Mouse (Mus musculus): ENCODE results near the gene Higd1b. TPM values are rescaled to one million over a fixed set of nuclear protein-coding genes. Genes with fewer than 3 reads are reported as not detected.

Gene Higd1b
- not detected in 2 replicates for polyA plus RNA-seq (2012; ENCODE audit: insufficient read depth, insufficient read length, low replicate concordance, missing spikeins)

GRCm38 (mm10) chr11:102835549-102835948 is at the start of gene Higd1b:
Gene Higd1b, plus strand, starts transcription at chr11:102835849.
- Histone ChIP-seq H3K27ac (ENCODE audit: insufficient read depth, low read depth, low read length) (no peak within 1 kb of the TSS), H3K4me1 (ENCODE audit: control insufficient read depth, insufficient read depth, low read length) (no peaks in the 10 kb centered on the region; the same call in 1 of the 2 replicates), H3K4me3 (ENCODE audit: insufficient read depth, low read depth, low read length) (no peak within 1 kb of the TSS)
- TF ChIP-seq POLR2A (IDR thresholded peaks at IDR 0.05; ENCODE audit: insufficient read depth, low read depth, low read length) (no peak), CTCF (IDR thresholded peaks at IDR 0.05; ENCODE audit: insufficient read depth, low read depth, low read length) (no peak)
- WGBS, result 82% methylated on average over 4 of the region's 4 CpGs

- Histone ChIP-seq H3K27ac (ENCODE audit: insufficient read depth, low read depth, low read length) (no peak overlapping the region), H3K4me3 (ENCODE audit: insufficient read depth, low read depth, low read length) (no peak overlapping the region)
- WGBS, result 74% methylated on average over 5 of the region's 5 CpGs
Observed at GRCm38 (mm10) chr11:102787688-102788177, 47.9 kb upstream of the Higd1b start.

GRCm38 (mm10) chr11:102791682-102792445 is 43.8 kb upstream of the Higd1b start:
- WGBS, result 77% methylated on average over 14 of the region's 14 CpGs
- Histone ChIP-seq H3K4me3 (ENCODE audit: insufficient read depth, low read depth, low read length) (no peak overlapping the region), H3K4me1 (ENCODE audit: control insufficient read depth, insufficient read depth, low read length) (no peaks in the 10 kb centered on the region), H3K27ac (ENCODE audit: insufficient read depth, low read depth, low read length) (no peak overlapping the region)
- TF ChIP-seq POLR2A (IDR thresholded peaks at IDR 0.05; ENCODE audit: insufficient read depth, low read depth, low read length), result no peak
- no peak for TF ChIP-seq CTCF (IDR thresholded peaks at IDR 0.05; ENCODE audit: insufficient read depth, low read depth, low read length)

More at GRCm38 (mm10) chr11:102787688-102788177, 47.9 kb upstream of the Higd1b start:
- H3K4me1 ChIP-seq (ENCODE audit: control insufficient read depth, insufficient read depth, low read length), result no peaks in the 10 kb centered on the region
- no peak for TF ChIP-seq CTCF (IDR thresholded peaks at IDR 0.05; ENCODE audit: insufficient read depth, low read depth, low read length)
- TF ChIP-seq POLR2A (IDR thresholded peaks at IDR 0.05; ENCODE audit: insufficient read depth, low read depth, low read length), result no peak

- no peak for TF ChIP-seq CTCF (IDR thresholded peaks at IDR 0.05; ENCODE audit: insufficient read depth, low read depth, low read length)
- TF ChIP-seq POLR2A (IDR thresholded peaks at IDR 0.05; ENCODE audit: insufficient read depth, low read depth, low read length), result no peak
Observed at GRCm38 (mm10) chr11:102794157-102794556, 41.5 kb upstream of the Higd1b start.

GRCm38 (mm10) chr11:102803453-102803852 is 32.2 kb upstream of the Higd1b start:
- no peak for TF ChIP-seq POLR2A (IDR thresholded peaks at IDR 0.05; ENCODE audit: insufficient read depth, low read depth, low read length)
- no peak for TF ChIP-seq CTCF (IDR thresholded peaks at IDR 0.05; ENCODE audit: insufficient read depth, low read depth, low read length)
- H3K27ac ChIP-seq (ENCODE audit: insufficient read depth, low read depth, low read length), result no peak overlapping the region
- 87% methylated on average over 5 of the region's 5 CpGs for WGBS

More at GRCm38 (mm10) chr11:102794157-102794556, 41.5 kb upstream of the Higd1b start:
- Histone ChIP-seq H3K27ac (ENCODE audit: insufficient read depth, low read depth, low read length) (no peak overlapping the region), H3K4me1 (ENCODE audit: control insufficient read depth, insufficient read depth, low read length) (no peaks in the 10 kb centered on the region), H3K4me3 (ENCODE audit: insufficient read depth, low read depth, low read length) (no peak overlapping the region)
- 79% methylated on average over 8 of the region's 8 CpGs for WGBS

GRCm38 (mm10) chr11:102808246-102808645 is 27.4 kb upstream of the Higd1b start:
- WGBS, result 65% methylated on average over 5 of the region's 5 CpGs
- no peak for TF ChIP-seq POLR2A (IDR thresholded peaks at IDR 0.05; ENCODE audit: insufficient read depth, low read depth, low read length)
- H3K4me1 ChIP-seq (ENCODE audit: control insufficient read depth, insufficient read depth, low read length), result peaks cover 3% of the 10 kb centered on the region
- no peak overlapping the region for H3K4me3 ChIP-seq (ENCODE audit: insufficient read depth, low read depth, low read length)
- no peak overlapping the region for H3K27ac ChIP-seq (ENCODE audit: insufficient read depth, low read depth, low read length)

More at GRCm38 (mm10) chr11:102803453-102803852, 32.2 kb upstream of the Higd1b start:
- Histone ChIP-seq H3K4me3 (ENCODE audit: insufficient read depth, low read depth, low read length) (no peak overlapping the region), H3K4me1 (ENCODE audit: control insufficient read depth, insufficient read depth, low read length) (no peaks in the 10 kb centered on the region)

GRCm38 (mm10) chr11:102810721-102811485 is 24.7 kb upstream of the Higd1b start:
- TF ChIP-seq POLR2A (IDR thresholded peaks at IDR 0.05; ENCODE audit: insufficient read depth, low read depth, low read length), result no peak
- TF ChIP-seq CTCF (IDR thresholded peaks at IDR 0.05; ENCODE audit: insufficient read depth, low read depth, low read length), result no peak
- no peak overlapping the region for H3K27ac ChIP-seq (ENCODE audit: insufficient read depth, low read depth, low read length)
- 17% methylated on average over 4 of the region's 4 CpGs for WGBS

GRCm38 (mm10) chr11:102814881-102815280 is 20.8 kb upstream of the Higd1b start:
- no peak for TF ChIP-seq CTCF (IDR thresholded peaks at IDR 0.05; ENCODE audit: insufficient read depth, low read depth, low read length)
- no peak for TF ChIP-seq POLR2A (IDR thresholded peaks at IDR 0.05; ENCODE audit: insufficient read depth, low read depth, low read length)
- Histone ChIP-seq H3K4me3 (ENCODE audit: insufficient read depth, low read depth, low read length) (no peak overlapping the region), H3K27ac (ENCODE audit: insufficient read depth, low read depth, low read length) (no peak overlapping the region), H3K4me1 (ENCODE audit: control insufficient read depth, insufficient read depth, low read length) (peaks cover 12% of the 10 kb centered on the region)

More at GRCm38 (mm10) chr11:102810721-102811485, 24.7 kb upstream of the Higd1b start:
- Histone ChIP-seq H3K4me1 (ENCODE audit: control insufficient read depth, insufficient read depth, low read length) (peaks cover 3% of the 10 kb centered on the region), H3K4me3 (ENCODE audit: insufficient read depth, low read depth, low read length) (no peak overlapping the region)

All from olfactory bulb, adult 2 months (tissue).